Mouse (Mus musculus) ES-Bruce4 (cell line): ENCODE results near the gene Mansc1.

Experiments
- CTCF ChIP-seq: IDR thresholded peaks from one replicate; pipeline ENCODE4 v1.8.1; 2011; ENCODE audit warnings: low read depth, low read length
- EP300 ChIP-seq: IDR thresholded peaks from 2 replicates; pipeline ENCODE4 v1.6.1; 2011; ENCODE audit warnings: low read depth, low read length; ENCODE audit not compliant: insufficient read depth

- TF ChIP-seq CTCF (peak; percentile 47), EP300 (no peak)
Observed at GRCm38 (mm10) chr6:134659108-134659958, 27.0 kb upstream of the Mansc1 start.
